ENCODE assay signal across 8 mouse cellular contexts in genomic region chr15:25842462-25843085, GRCm38 (mm10). TPM values are rescaled to one million over a fixed set of nuclear protein-coding genes. Genes with fewer than 3 reads are reported as not detected.
DNase-seq lines count a peak whose midpoint lies in the region; ATAC-seq and TF ChIP-seq lines count a peak whose summit lies in the region.

No protein-coding gene starts in this region.

- no peak for DNase-seq in heart, adult 11 months
- DNase-seq in B cell, adult 2 months, result no peak
- DNase-seq in left cerebral cortex, postnatal 14 days (ENCODE audit: low spot score in 2 of 2), result no peak

- H3K27me3 ChIP-seq in heart, embryonic 11.5 days (ENCODE audit: control insufficient read depth, insufficient read depth, low read length), result peaks cover 19% of the 10 kb centered on the region; the same call in 1 of the 2 replicates
- peaks cover 37% of the 10 kb centered on the region for H3K27me3 ChIP-seq in E14TG2a.4 (ENCODE audit: insufficient read depth, low read length)
- H3K27me3 ChIP-seq in forebrain, embryonic 13.5 days, result peaks cover 22% of the 10 kb centered on the region
- peaks cover 31% of the 10 kb centered on the region for H3K27me3 ChIP-seq in limb, embryonic 12.5 days
- H3K27me3 ChIP-seq in neural tube, embryonic 15.5 days (replicated peaks), result peaks cover 7% of the 10 kb centered on the region; the same call in 1 of the 2 replicates

- ATAC-seq in heart, embryonic 11.5 days (replicated peaks; ENCODE audit: insufficient number of reproducible peaks, low FRiP score, low TSS enrichment), result no peak
- peak; percentile 9; the same call in 1 of the 2 replicates for ATAC-seq in forebrain, embryonic 13.5 days
- ATAC-seq in limb, embryonic 12.5 days (ENCODE audit: insufficient number of reproducible peaks, insufficient read depth, low FRiP score, low TSS enrichment, low read depth), result peak; percentile 69; the same call in 1 of the 2 replicates
- ATAC-seq in neural tube, embryonic 15.5 days (ENCODE audit: low FRiP score), result peak; percentile 18

- H3K9me3 ChIP-seq in heart, embryonic 11.5 days (replicated peaks; ENCODE audit: control insufficient read depth, low read length), result no peaks in the 10 kb centered on the region; the same call in 1 of the 2 replicates
- H3K9me3 ChIP-seq in E14TG2a.4 (ENCODE audit: low read length), result no peaks in the 10 kb centered on the region
- no peaks in the 10 kb centered on the region for H3K9me3 ChIP-seq in forebrain, embryonic 13.5 days (replicated peaks)
- 0 out of 2 replicates have a peak, but pooled peaks cover 1% of the 10 kb centered on the region for H3K9me3 ChIP-seq in limb, embryonic 12.5 days
- H3K9me3 ChIP-seq in neural tube, embryonic 15.5 days (replicated peaks), result no peaks in the 10 kb centered on the region

- peak overlapping the region; percentile 79 for H3K9ac ChIP-seq in heart, embryonic 11.5 days (ENCODE audit: low read depth, low read length)
- peak overlapping the region; percentile 84 for H3K9ac ChIP-seq in forebrain, embryonic 13.5 days
- H3K9ac ChIP-seq in limb, embryonic 12.5 days (replicated peaks), result peak overlapping the region; percentile 76
- H3K9ac ChIP-seq in neural tube, embryonic 15.5 days (replicated peaks), result peak overlapping the region; percentile 81

- H3K27ac ChIP-seq in heart, embryonic 11.5 days (ENCODE audit: low read depth, low read length), result no peak overlapping the region
- no peak overlapping the region for H3K27ac ChIP-seq in forebrain, embryonic 13.5 days
- H3K27ac ChIP-seq in limb, embryonic 12.5 days, result no peak overlapping the region
- H3K27ac ChIP-seq in neural tube, embryonic 15.5 days (replicated peaks), result peak overlapping the region; percentile 78

- H3K4me3 ChIP-seq in heart, embryonic 11.5 days (ENCODE audit: low read depth, low read length), result peak overlapping the region; percentile 73
- H3K4me3 ChIP-seq in E14TG2a.4 (replicated peaks; ENCODE audit: low read length), result peak overlapping the region; percentile 90
- peak overlapping the region; percentile 69 for H3K4me3 ChIP-seq in forebrain, embryonic 13.5 days
- peak overlapping the region; percentile 73 for H3K4me3 ChIP-seq in limb, embryonic 12.5 days (replicated peaks)
- H3K4me3 ChIP-seq in neural tube, embryonic 15.5 days (replicated peaks), result peak overlapping the region; percentile 77

- peak overlapping the region; percentile 91 for H3K4me2 ChIP-seq in heart, embryonic 11.5 days
- H3K4me2 ChIP-seq in forebrain, embryonic 13.5 days, result peak overlapping the region; percentile 92
- peak overlapping the region; percentile 93 for H3K4me2 ChIP-seq in limb, embryonic 12.5 days
- peak overlapping the region; percentile 96 for H3K4me2 ChIP-seq in neural tube, embryonic 15.5 days

- WGBS in heart, embryonic 11.5 days (ENCODE audit: insufficient replicate concordance), result 12% methylated on average over 16 of the region's 16 CpGs
- 11% methylated on average over 16 of the region's 16 CpGs for WGBS in forebrain, embryonic 13.5 days
- 14% methylated on average over 16 of the region's 16 CpGs for WGBS in limb, embryonic 12.5 days
- 18% methylated on average over 16 of the region's 16 CpGs for WGBS in neural tube, embryonic 15.5 days

- no peak for TF ChIP-seq CTCF in E14TG2a.4 (conservative IDR thresholded peaks at IDR 0.05; ENCODE audit: low read length)

- intact Hi-C loops in left cerebral cortex, postnatal 14 days (cut with DNase I), result loop anchor here (5.0 kb wide), 1 partner anchor 65 kb away; no protein-coding TSS in a partner anchor

- no peaks in the 10 kb centered on the region for H3K4me1 ChIP-seq in heart, embryonic 11.5 days (ENCODE audit: control insufficient read depth, insufficient read depth, low read length)
- H3K4me1 ChIP-seq in E14TG2a.4 (replicated peaks; ENCODE audit: low read depth, low read length), result peaks cover 36% of the 10 kb centered on the region
- H3K4me1 ChIP-seq in forebrain, embryonic 13.5 days, result peaks cover 15% of the 10 kb centered on the region
- H3K4me1 ChIP-seq in limb, embryonic 12.5 days (replicated peaks), result peaks cover 9% of the 10 kb centered on the region
- peaks cover 19% of the 10 kb centered on the region for H3K4me1 ChIP-seq in neural tube, embryonic 15.5 days

- H3K36me3 ChIP-seq in heart, embryonic 11.5 days (ENCODE audit: control insufficient read depth, insufficient read depth, low read length), result no peaks in the 10 kb centered on the region
- no peaks in the 10 kb centered on the region for H3K36me3 ChIP-seq in E14TG2a.4 (ENCODE audit: insufficient read depth, low read length)
- no peaks in the 10 kb centered on the region for H3K36me3 ChIP-seq in forebrain, embryonic 13.5 days (ENCODE audit: poor library complexity, severe bottlenecking)
- no peaks in the 10 kb centered on the region for H3K36me3 ChIP-seq in limb, embryonic 12.5 days
- no peaks in the 10 kb centered on the region for H3K36me3 ChIP-seq in neural tube, embryonic 15.5 days

RNA-seq across cellular contexts. Expression of gene Retreg1, which starts 0.4 kb away (rescaled TPM):
- 47.2 and 48.4 TPM in 2 replicates for polyA plus RNA-seq in heart, embryonic 11.5 days (2014; fragmentation: Nextera tagmentation; extraction: Ambion mirVana)
- 3.5 and 3.8 TPM in 2 replicates for polyA plus RNA-seq in forebrain, embryonic 13.5 days (2015; fragmentation: Nextera tagmentation; extraction: Ambion mirVana)
- polyA plus RNA-seq in limb, embryonic 12.5 days (2016; fragmentation: Nextera tagmentation; extraction: Ambion mirVana), result 3.2 and 3.4 TPM in 2 replicates
- 15.8 and 16.2 TPM in 2 replicates for polyA plus RNA-seq in neural tube, embryonic 15.5 days (2015; fragmentation: Nextera tagmentation; extraction: Ambion mirVana)
- total RNA-seq in left cerebral cortex, postnatal 14 days (2021), result 10 to 100 TPM; 35.0 to 39.9 TPM
